In genomic region chr2:31501448-31502130, GRCm38 (mm10) we compare ENCODE assay signal across 11 mouse cellular contexts. TPM values are rescaled to one million over a fixed set of nuclear protein-coding genes. Genes with fewer than 3 reads are reported as not detected.
A peak's percentile ranks its signal among the peaks of the same experiment; 100 is the strongest.
DNase-seq lines count a peak whose midpoint lies in the region; ATAC-seq and TF ChIP-seq lines count a peak whose summit lies in the region.
"Had no signal": no experiment of that assay in that cellular context is flagged by ENCODE, and none has a peak within 500 bp of the region (broad histone marks: within the 10 kb centered on the region; RNA-seq: fewer than 3 reads in every experiment).

No protein-coding gene starts in this region.

- TF ChIP-seq CTCF in heart, postnatal 0 days (IDR thresholded peaks at IDR 0.05; ENCODE audit: low read depth): no peak

- 67% methylated on average over 20 of the region's 20 CpGs for WGBS in heart, postnatal 0 days
- 58% methylated on average over 20 of the region's 20 CpGs for WGBS in heart, embryonic 11.5 days (ENCODE audit: insufficient replicate concordance)
- WGBS in embryonic facial prominence, embryonic 14.5 days: 52% methylated on average over 17 of the region's 20 CpGs

- ATAC-seq in heart, postnatal 0 days (ENCODE audit: insufficient read depth, low read depth): 0 out of 2 replicates have a peak, but pooled peaks have one; percentile 24
- ATAC-seq in heart, embryonic 11.5 days (replicated peaks; ENCODE audit: insufficient number of reproducible peaks, low FRiP score, low TSS enrichment): no peak
- ATAC-seq in embryonic facial prominence, embryonic 14.5 days (ENCODE audit: low read depth): no peak

- no peak overlapping the region for H3K9ac ChIP-seq in heart, postnatal 0 days (replicated peaks; ENCODE audit: low read depth, low read length)
- no peak overlapping the region for H3K9ac ChIP-seq in heart, embryonic 11.5 days (ENCODE audit: low read depth, low read length)
- no peak overlapping the region for H3K9ac ChIP-seq in embryonic facial prominence, embryonic 14.5 days (ENCODE audit: low read depth, low read length)
- H3K9ac ChIP-seq: embryonic facial prominence, embryonic 12.5 days had no signal

- no peaks in the 10 kb centered on the region for H3K4me1 ChIP-seq in heart, postnatal 0 days (ENCODE audit: control insufficient read depth, insufficient read depth)
- no peaks in the 10 kb centered on the region for H3K4me1 ChIP-seq in heart, embryonic 11.5 days (ENCODE audit: control insufficient read depth, insufficient read depth, low read length)
- H3K4me1 ChIP-seq in embryonic facial prominence, embryonic 14.5 days (ENCODE audit: control insufficient read depth, insufficient read depth, low read length): peaks cover 4% of the 10 kb centered on the region

- no peak overlapping the region for H3K4me2 ChIP-seq in heart, postnatal 0 days (ENCODE audit: low read depth, low read length)
- H3K4me2 ChIP-seq in heart, embryonic 11.5 days: no peak overlapping the region
- H3K4me2 ChIP-seq in embryonic facial prominence, embryonic 14.5 days (ENCODE audit: low read depth, low read length): no peak overlapping the region
- H3K4me2 ChIP-seq: embryonic facial prominence, embryonic 12.5 days had no signal

- H3K9me3 ChIP-seq in heart, postnatal 0 days (replicated peaks; ENCODE audit: control insufficient read depth, low read length): no peaks in the 10 kb centered on the region
- no peaks in the 10 kb centered on the region for H3K9me3 ChIP-seq in heart, embryonic 11.5 days (replicated peaks; ENCODE audit: control insufficient read depth, low read length)
- no peaks in the 10 kb centered on the region for H3K9me3 ChIP-seq in embryonic facial prominence, embryonic 14.5 days (ENCODE audit: control insufficient read depth, low read length)
- H3K9me3 ChIP-seq: embryonic facial prominence, embryonic 12.5 days; heart, embryonic 10.5 days had no signal

- no peak for DNase-seq in heart, postnatal 0 days (ENCODE audit: low spot score)
- peak; percentile 15 for DNase-seq in thymus, postnatal 4 days
- no peak for DNase-seq in thymus, postnatal 25 days
- peak; percentile 29 for DNase-seq in embryonic facial prominence, embryonic 14.5 days (ENCODE audit: low spot score)
- DNase-seq in thymus, postnatal 14 days: no peak
- DNase-seq in yolk sac, embryonic 10.5 days (ENCODE audit: low spot score): no peak
- DNase-seq in testis, postnatal 10 days (ENCODE audit: low spot score): no peak
- DNase-seq: spleen, adult 18-20 months had no signal

- no peak overlapping the region for H3K4me3 ChIP-seq in heart, postnatal 0 days (ENCODE audit: low read depth, low read length)
- no peak overlapping the region for H3K4me3 ChIP-seq in heart, embryonic 11.5 days (ENCODE audit: low read depth, low read length)
- H3K4me3 ChIP-seq in embryonic facial prominence, embryonic 14.5 days (ENCODE audit: low read depth, low read length): no peak overlapping the region
- H3K4me3 ChIP-seq: embryonic facial prominence, embryonic 12.5 days; heart, embryonic 10.5 days had no signal

- TF ChIP-seq EP300 in heart, postnatal 0 days (IDR thresholded peaks at IDR 0.05; ENCODE audit: low read depth): no peak

- H3K27ac ChIP-seq in heart, postnatal 0 days (ENCODE audit: low read depth): no peak overlapping the region
- no peak overlapping the region for H3K27ac ChIP-seq in heart, embryonic 11.5 days (ENCODE audit: low read depth, low read length)
- H3K27ac ChIP-seq in embryonic facial prominence, embryonic 14.5 days (replicated peaks; ENCODE audit: low read depth, low read length): no peak overlapping the region
- H3K27ac ChIP-seq: embryonic facial prominence, embryonic 12.5 days; heart, embryonic 10.5 days had no signal

- H3K36me3 ChIP-seq in heart, postnatal 0 days (replicated peaks; ENCODE audit: control insufficient read depth, insufficient read depth, low read length): no peaks in the 10 kb centered on the region
- H3K36me3 ChIP-seq in heart, embryonic 11.5 days (ENCODE audit: control insufficient read depth, insufficient read depth, low read length): no peaks in the 10 kb centered on the region
- no peaks in the 10 kb centered on the region for H3K36me3 ChIP-seq in embryonic facial prominence, embryonic 14.5 days (ENCODE audit: control insufficient read depth, insufficient read depth, low read length)
- H3K36me3 ChIP-seq: embryonic facial prominence, embryonic 12.5 days; heart, embryonic 10.5 days had no signal

- H3K27me3 ChIP-seq in heart, postnatal 0 days (ENCODE audit: control insufficient read depth, insufficient read depth, low read length): peaks cover 19% of the 10 kb centered on the region; the same call in 1 of the 2 replicates
- peaks cover 33% of the 10 kb centered on the region for H3K27me3 ChIP-seq in heart, embryonic 11.5 days (ENCODE audit: control insufficient read depth, insufficient read depth, low read length)
- peaks cover 6% of the 10 kb centered on the region for H3K27me3 ChIP-seq in embryonic facial prominence, embryonic 14.5 days (replicated peaks; ENCODE audit: control insufficient read depth, insufficient read depth, low read length)

RNA-seq across cellular contexts. Expression of gene Ass1, which starts 31.6 kb away (rescaled TPM):
- 8.2 and 16.8 TPM in 2 replicates for total RNA-seq in heart, postnatal 0 days (2014; rRNA removed; ENCODE audit: low replicate concordance)
- polyA plus RNA-seq in heart, postnatal 0 days (2015; fragmentation: Nextera tagmentation; extraction: Ambion mirVana): 4.3 and 4.9 TPM in 2 replicates
- 8.8 and 9.0 TPM in 2 replicates for polyA plus RNA-seq in heart, embryonic 11.5 days (2014; fragmentation: Nextera tagmentation; extraction: Ambion mirVana)
- polyA plus RNA-seq in embryonic facial prominence, embryonic 14.5 days (2014; fragmentation: Nextera tagmentation; extraction: Ambion mirVana): 24.1 and 25.4 TPM in 2 replicates

Comparison
In these comparisons a context has a peak if more than half of its experiments do, and no peak if none do; other contexts are left out.
1. DNase-seq: peak in thymus, postnatal 4 days (single experiment) and embryonic facial prominence, embryonic 14.5 days (single experiment); none in heart, postnatal 0 days (single experiment), thymus, postnatal 25 days (single experiment), thymus, postnatal 14 days (single experiment), yolk sac, embryonic 10.5 days (single experiment) and testis, postnatal 10 days (single experiment).